Mouse (Mus musculus): ENCODE measurements at regions not wholly inside any gene's neighbourhood (a gene's known extent, or its start where the extent isn't known, plus 50 kb on each side); places are given as distances from the start of the nearest gene placed in this dataset.

DNA sequence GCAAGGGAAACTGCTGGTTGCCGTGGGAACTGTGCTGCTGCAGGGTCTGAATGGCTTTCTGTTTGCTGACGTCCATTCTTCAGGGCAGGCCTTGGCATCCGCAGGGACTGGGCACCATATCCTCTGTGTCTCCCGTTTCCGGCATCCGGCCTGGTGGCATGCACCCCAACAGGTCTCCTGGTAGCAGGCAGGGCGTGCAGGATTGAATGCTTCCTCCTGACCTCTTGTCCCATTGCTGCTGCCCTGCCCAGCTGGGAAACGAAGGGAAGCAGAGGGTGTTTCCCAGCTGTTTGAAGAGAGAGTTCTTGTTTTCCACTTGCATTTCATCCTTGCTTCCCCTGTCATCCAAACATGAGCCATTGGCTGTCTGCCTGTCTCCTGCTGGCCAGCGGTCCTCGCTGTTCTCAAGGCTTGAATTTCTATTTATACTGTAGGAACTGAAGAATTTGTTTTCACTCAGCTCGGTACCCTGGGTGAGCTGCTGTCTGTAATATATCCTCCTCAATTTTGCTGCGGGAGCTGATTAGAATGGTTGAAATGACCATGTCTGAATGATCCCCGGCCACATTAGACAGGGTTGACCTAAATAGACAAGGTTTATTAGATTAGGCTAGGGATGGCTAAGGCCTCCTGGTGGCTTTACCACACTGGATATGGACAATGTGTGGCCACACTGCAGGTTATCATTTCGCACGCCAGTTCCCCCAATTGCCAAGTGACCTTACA, 98.0 kb upstream of the Zfp648 start:
- Histone ChIP-seq H3K27ac (ENCODE audit: insufficient read depth, low read depth, low read length) (peak overlapping the region; percentile 6; the same call in 1 of the 2 replicates), H3K27me3 (replicated peaks; ENCODE audit: control insufficient read depth, insufficient read depth, low read length) (no peaks in the 10 kb centered on the region), H3K4me3 (ENCODE audit: insufficient read depth, low read depth, low read length) (no peak overlapping the region), H3K4me1 (ENCODE audit: control insufficient read depth, insufficient read depth, low read length) (0 out of 2 replicates have a peak, but pooled peaks cover 3% of the 10 kb centered on the region), H3K36me3 (ENCODE audit: control insufficient read depth, insufficient read depth, low read length) (no peaks in the 10 kb centered on the region)
- TF ChIP-seq POLR2A (IDR thresholded peaks at IDR 0.05; ENCODE audit: low read depth, low read length) (no peak), CTCF (conservative IDR thresholded peaks at IDR 0.05; ENCODE audit: insufficient read depth, insufficient read length, low read depth, low read length) (no peak)
- peak; percentile 75 for DNase-seq
- WGBS = 41% methylated on average over 15 of the region's 15 CpGs

- Histone ChIP-seq H3K27ac (ENCODE audit: insufficient read depth, low read depth, low read length) (peak overlapping the region; percentile 6; the same call in 1 of the 2 replicates), H3K36me3 (ENCODE audit: control insufficient read depth, insufficient read depth, low read length) (no peaks in the 10 kb centered on the region), H3K27me3 (replicated peaks; ENCODE audit: control insufficient read depth, insufficient read depth, low read length) (no peaks in the 10 kb centered on the region), H3K4me3 (ENCODE audit: insufficient read depth, low read depth, low read length) (no peak overlapping the region), H3K4me1 (ENCODE audit: control insufficient read depth, insufficient read depth, low read length) (0 out of 2 replicates have a peak, but pooled peaks cover 3% of the 10 kb centered on the region)
- no peak for TF ChIP-seq POLR2A (IDR thresholded peaks at IDR 0.05; ENCODE audit: low read depth, low read length)
- no peak for TF ChIP-seq CTCF (conservative IDR thresholded peaks at IDR 0.05; ENCODE audit: insufficient read depth, insufficient read length, low read depth, low read length)
- WGBS = 53% methylated on average over 5 of the region's 5 CpGs
- DNase-seq = no peak
Observed at GRCm38 (mm10) chr1:154103597-154103923, 97.4 kb upstream of the Zfp648 start.

DNA sequence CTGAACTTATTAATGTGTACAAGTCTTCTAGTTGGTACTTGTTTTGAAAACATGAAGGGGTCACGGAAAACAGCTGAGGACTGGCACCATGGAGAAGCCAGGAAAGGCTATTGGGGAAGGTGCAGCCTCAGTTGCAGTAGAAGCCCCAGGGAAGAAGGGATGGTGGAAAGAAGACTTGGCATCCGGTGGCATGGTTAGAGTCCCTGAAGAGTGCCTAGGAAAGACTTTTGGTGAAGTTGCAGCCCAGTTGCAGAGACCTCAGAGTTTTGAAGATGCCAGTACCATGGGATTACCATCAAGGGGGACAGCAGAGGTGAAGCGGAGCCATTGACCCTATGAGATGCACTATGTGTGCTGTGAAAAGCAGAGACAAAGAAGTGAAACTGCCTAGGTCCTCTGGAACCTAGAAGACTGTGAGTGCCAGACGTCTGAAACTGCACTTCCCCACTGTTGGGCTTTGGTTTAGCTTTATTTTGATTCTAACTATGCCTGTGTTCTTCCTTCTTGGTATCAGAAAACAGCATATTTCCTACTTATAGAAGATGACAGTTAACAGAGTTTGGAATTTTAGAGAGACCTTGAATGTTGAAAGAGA, 96.9 kb upstream of the Zfp648 start:
- H3K36me3 ChIP-seq (ENCODE audit: control insufficient read depth, insufficient read depth, low read length) = no peaks in the 10 kb centered on the region
- TF ChIP-seq POLR2A (IDR thresholded peaks at IDR 0.05; ENCODE audit: low read depth, low read length) = no peak
- no peak for TF ChIP-seq CTCF (conservative IDR thresholded peaks at IDR 0.05; ENCODE audit: insufficient read depth, insufficient read length, low read depth, low read length)
- H3K4me3 ChIP-seq (ENCODE audit: insufficient read depth, low read depth, low read length) = no peak overlapping the region
- H3K27me3 ChIP-seq (replicated peaks; ENCODE audit: control insufficient read depth, insufficient read depth, low read length) = no peaks in the 10 kb centered on the region
- 96% methylated on average over 4 of the region's 4 CpGs for WGBS
- no peak overlapping the region for H3K27ac ChIP-seq (ENCODE audit: insufficient read depth, low read depth, low read length)
- H3K4me1 ChIP-seq (ENCODE audit: control insufficient read depth, insufficient read depth, low read length) = 0 out of 2 replicates have a peak, but pooled peaks cover 3% of the 10 kb centered on the region
- no peak for DNase-seq

DNA sequence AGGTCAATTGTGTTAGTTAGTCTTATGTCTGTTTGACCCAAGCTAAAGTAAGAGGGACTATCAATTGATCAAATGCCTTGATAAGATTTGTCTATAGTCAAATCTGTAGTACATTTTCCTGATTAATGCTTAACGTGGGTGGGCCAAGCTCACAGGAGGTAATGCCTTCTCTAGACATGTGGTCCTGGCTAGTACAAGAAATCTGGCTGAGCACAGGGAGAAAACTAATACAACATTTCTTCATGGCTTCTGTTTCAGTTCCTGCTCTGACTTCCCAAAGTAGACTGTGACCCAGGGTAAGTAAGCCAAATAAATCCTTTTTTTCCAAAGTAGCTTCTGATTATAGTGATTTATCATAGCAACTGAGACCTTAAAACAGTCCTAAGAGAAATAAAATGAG, 96.2 kb upstream of the Zfp648 start:
- 0 out of 2 replicates have a peak, but pooled peaks cover 3% of the 10 kb centered on the region for H3K4me1 ChIP-seq (ENCODE audit: control insufficient read depth, insufficient read depth, low read length)
- no peaks in the 10 kb centered on the region for H3K36me3 ChIP-seq (ENCODE audit: control insufficient read depth, insufficient read depth, low read length)
- H3K27me3 ChIP-seq (replicated peaks; ENCODE audit: control insufficient read depth, insufficient read depth, low read length) = no peaks in the 10 kb centered on the region
- no peak for DNase-seq
- H3K27ac ChIP-seq (ENCODE audit: insufficient read depth, low read depth, low read length) = no peak overlapping the region
- no peak for TF ChIP-seq CTCF (conservative IDR thresholded peaks at IDR 0.05; ENCODE audit: insufficient read depth, insufficient read length, low read depth, low read length)
- no peak for TF ChIP-seq POLR2A (IDR thresholded peaks at IDR 0.05; ENCODE audit: low read depth, low read length)
- 69% methylated on average over 1 of the region's 1 CpGs for WGBS
- no peak overlapping the region for H3K4me3 ChIP-seq (ENCODE audit: insufficient read depth, low read depth, low read length)

DNA sequence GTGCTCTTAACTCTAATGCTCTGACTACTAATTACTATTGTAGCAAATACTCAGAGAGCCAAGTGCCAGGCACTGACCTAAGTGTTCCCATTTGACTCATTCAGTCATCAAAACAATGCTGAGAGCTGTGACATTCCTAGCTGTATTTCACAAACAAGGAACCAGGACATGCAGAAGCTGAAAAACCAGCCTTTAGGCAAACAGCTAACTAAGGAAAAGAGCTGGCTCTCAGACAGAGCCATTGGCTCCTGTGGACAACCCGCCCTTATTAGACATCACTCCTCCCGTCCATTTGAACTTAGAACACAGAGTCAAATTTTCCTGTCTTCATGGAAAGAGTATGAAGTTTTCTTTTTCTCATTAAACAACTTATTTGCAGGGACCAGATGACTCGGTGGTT, 88.5 kb upstream of the Zfp648 start:
- no peaks in the 10 kb centered on the region for H3K27me3 ChIP-seq (replicated peaks; ENCODE audit: control insufficient read depth, insufficient read depth, low read length)
- no peaks in the 10 kb centered on the region for H3K36me3 ChIP-seq (ENCODE audit: control insufficient read depth, insufficient read depth, low read length)
- WGBS = 74% methylated on average over 3 of the region's 3 CpGs
- no peaks in the 10 kb centered on the region; the same call in 1 of the 2 replicates for H3K4me1 ChIP-seq (ENCODE audit: control insufficient read depth, insufficient read depth, low read length)
- no peak overlapping the region for H3K4me3 ChIP-seq (ENCODE audit: insufficient read depth, low read depth, low read length)
- DNase-seq = no peak
- H3K27ac ChIP-seq (ENCODE audit: insufficient read depth, low read depth, low read length) = no peak overlapping the region
- TF ChIP-seq POLR2A (IDR thresholded peaks at IDR 0.05; ENCODE audit: low read depth, low read length) = no peak
- TF ChIP-seq CTCF (conservative IDR thresholded peaks at IDR 0.05; ENCODE audit: insufficient read depth, insufficient read length, low read depth, low read length) = no peak

DNA sequence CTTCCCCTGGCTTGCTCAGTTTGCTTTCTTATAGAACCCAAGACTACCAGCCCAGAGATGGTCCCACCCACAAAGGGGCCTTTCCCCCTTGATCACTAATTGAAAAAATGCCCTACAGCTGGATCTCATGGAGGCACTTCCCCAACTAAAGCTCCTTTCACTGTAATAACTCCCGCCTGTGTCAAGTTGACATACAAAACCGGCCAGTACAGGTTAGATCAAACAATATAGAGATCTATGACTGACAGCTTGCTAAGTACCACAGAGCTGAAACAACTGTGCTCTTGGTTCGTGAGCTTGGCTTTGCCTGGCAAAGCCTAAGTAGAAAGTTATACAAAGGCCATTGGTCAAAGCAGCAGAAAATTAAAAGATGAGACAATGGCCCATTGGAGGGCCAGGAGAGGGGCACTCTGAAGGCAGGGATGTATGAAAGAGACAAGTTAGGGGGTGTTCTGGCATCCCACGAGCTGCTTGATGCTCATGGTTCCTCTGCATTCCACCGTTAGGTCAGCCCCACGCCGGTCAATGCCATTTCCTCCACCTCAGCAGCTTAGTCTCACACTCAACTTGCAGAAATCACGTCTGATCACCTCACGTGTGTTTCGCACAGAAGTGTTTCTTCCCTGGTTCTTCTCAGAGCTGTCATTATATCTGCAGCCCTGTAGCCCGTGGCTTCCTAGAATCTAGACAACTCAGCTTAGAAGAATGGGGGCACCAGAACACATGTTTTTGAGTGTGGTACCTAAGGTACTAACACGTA, 87.5 kb upstream of the Zfp648 start:
- H3K4me1 ChIP-seq (ENCODE audit: control insufficient read depth, insufficient read depth, low read length) = peaks cover 3% of the 10 kb centered on the region; the same call in 1 of the 2 replicates
- H3K36me3 ChIP-seq (ENCODE audit: control insufficient read depth, insufficient read depth, low read length) = no peaks in the 10 kb centered on the region
- no peak overlapping the region for H3K27ac ChIP-seq (ENCODE audit: insufficient read depth, low read depth, low read length)
- H3K27me3 ChIP-seq (replicated peaks; ENCODE audit: control insufficient read depth, insufficient read depth, low read length) = no peaks in the 10 kb centered on the region
- WGBS = 93% methylated on average over 12 of the region's 12 CpGs
- no peak overlapping the region for H3K4me3 ChIP-seq (ENCODE audit: insufficient read depth, low read depth, low read length)
- no peak for DNase-seq
- TF ChIP-seq CTCF (conservative IDR thresholded peaks at IDR 0.05; ENCODE audit: insufficient read depth, insufficient read length, low read depth, low read length) = no peak

DNA sequence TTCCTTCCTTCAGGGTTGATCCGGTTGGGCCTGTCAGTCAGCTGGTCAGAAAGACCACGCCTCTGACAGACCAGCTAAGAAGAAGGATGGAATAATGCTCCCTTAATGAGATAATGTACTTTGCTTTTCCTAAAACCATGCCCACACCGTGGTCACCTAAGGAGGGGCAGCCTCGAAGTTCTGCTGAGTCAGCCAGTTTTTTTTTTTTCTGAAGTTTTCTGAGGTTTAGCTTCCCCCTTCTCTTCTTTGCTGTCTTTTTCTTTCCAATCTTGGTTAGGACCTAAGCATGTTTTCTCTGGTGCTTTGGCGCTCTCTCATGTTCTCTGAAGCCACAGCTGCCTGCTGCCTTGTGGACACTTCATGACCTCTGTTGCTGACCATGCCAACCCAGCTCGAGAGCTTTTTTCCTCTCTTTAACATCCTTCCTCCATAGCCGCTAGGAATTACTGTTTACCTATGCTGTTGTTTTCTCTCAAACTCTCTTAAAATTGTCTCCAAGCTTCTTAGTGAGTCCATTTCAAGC, 84.7 kb upstream of the Zfp648 start:
- Histone ChIP-seq H3K4me1 (ENCODE audit: control insufficient read depth, insufficient read depth, low read length) (peaks cover 13% of the 10 kb centered on the region), H3K27me3 (replicated peaks; ENCODE audit: control insufficient read depth, insufficient read depth, low read length) (no peaks in the 10 kb centered on the region), H3K27ac (ENCODE audit: insufficient read depth, low read depth, low read length) (no peak overlapping the region), H3K36me3 (ENCODE audit: control insufficient read depth, insufficient read depth, low read length) (no peaks in the 10 kb centered on the region), H3K4me3 (ENCODE audit: insufficient read depth, low read depth, low read length) (no peak overlapping the region)
- no peak for DNase-seq
- TF ChIP-seq POLR2A (IDR thresholded peaks at IDR 0.05; ENCODE audit: low read depth, low read length) = no peak
- TF ChIP-seq CTCF (conservative IDR thresholded peaks at IDR 0.05; ENCODE audit: insufficient read depth, insufficient read length, low read depth, low read length) = no peak
- WGBS = 63% methylated on average over 7 of the region's 7 CpGs
